Mouse (Mus musculus) forebrain, embryonic 11.5 days (tissue): ENCODE measurements around the gene Kcnk5. TPM values are rescaled to one million over a fixed set of nuclear protein-coding genes. Genes with fewer than 3 reads are reported as not detected.

Source experiments
- ATAC-seq: fragments of 200-750 bp; cut with Nextera tagmentation; replicated peaks from 2 replicates; pipeline ENCODE4 v1.8.0; 2017; ENCODE audit warnings: moderate TSS enrichment; ENCODE audit not compliant: low FRiP score
- DNase-seq: peaks from one replicate; pipeline ENCODE4 v3.0.0-alpha.2; 2017; ENCODE audit warnings: low spot score
- H3K27ac ChIP-seq: fragments of 300-500 bp; sonication (generic); 2 replicates; pipeline ENCODE4 v1.5.1; 2014; ENCODE audit warnings: low read depth, low read length
- H3K27me3 ChIP-seq: fragments of 300-500 bp; sonication (generic); 2 replicates; pipeline ENCODE4 v1.6.1; 2014; ENCODE audit warnings: mild to moderate bottlenecking, low read length, mixed read lengths; ENCODE audit not compliant: control insufficient read depth, insufficient read depth
- H3K36me3 ChIP-seq: fragments of 300-500 bp; sonication (generic); 2 replicates; pipeline ENCODE4 v1.6.1; 2014; ENCODE audit warnings: mild to moderate bottlenecking, low read length, moderate library complexity, mixed read lengths; ENCODE audit not compliant: control insufficient read depth, insufficient read depth
- H3K4me1 ChIP-seq: fragments of 300-500 bp; sonication (generic); replicated peaks from 2 replicates; pipeline ENCODE4 v1.6.1; 2014; ENCODE audit warnings: low read length, mixed read lengths; ENCODE audit not compliant: control insufficient read depth, insufficient read depth
- H3K4me2 ChIP-seq: fragments of 300-500 bp; sonication (generic); 2 replicates; pipeline ENCODE4 v1.6.1; 2014; ENCODE audit warnings: low read depth, mild to moderate bottlenecking, low read length, moderate library complexity, mixed read lengths; ENCODE audit not compliant: severe bottlenecking
- H3K4me3 ChIP-seq: fragments of 300-500 bp; sonication (generic); 2 replicates; pipeline ENCODE4 v1.5.1; 2014; ENCODE audit warnings: low read depth, low read length
- H3K9ac ChIP-seq: fragments of 300-500 bp; sonication (generic); 2 replicates; pipeline ENCODE4 v1.6.1; 2014; ENCODE audit warnings: low read length
- H3K9me3 ChIP-seq: fragments of 300-500 bp; sonication (generic); 2 replicates; pipeline ENCODE4 v1.6.1; 2016; ENCODE audit warnings: low read length, mixed read lengths; ENCODE audit not compliant: control insufficient read depth
- WGBS: fragments of 180-500 bp; shearing (Covaris S2); extraction: QIAGEN DNeasy Blood & Tissue Kit; methylation state at CpG from one replicate; pipeline ENCODE4 v1.1.7; 2014; 5-methylcytosine and 5-hydroxymethylcytosine counted together
- polyA plus RNA-seq: library from polyadenylated mRNA; unstranded; fragments of >200 nt; fragmentation: Nextera tagmentation; extraction: Ambion mirVana; gene quantifications from 2 replicates; pipeline ENCODE4 v1.2.1, GENCODE M21; 2014

Gene Kcnk5
- polyA plus RNA-seq, 1 experiment from 2014 or later = 14.9 TPM

DNA sequence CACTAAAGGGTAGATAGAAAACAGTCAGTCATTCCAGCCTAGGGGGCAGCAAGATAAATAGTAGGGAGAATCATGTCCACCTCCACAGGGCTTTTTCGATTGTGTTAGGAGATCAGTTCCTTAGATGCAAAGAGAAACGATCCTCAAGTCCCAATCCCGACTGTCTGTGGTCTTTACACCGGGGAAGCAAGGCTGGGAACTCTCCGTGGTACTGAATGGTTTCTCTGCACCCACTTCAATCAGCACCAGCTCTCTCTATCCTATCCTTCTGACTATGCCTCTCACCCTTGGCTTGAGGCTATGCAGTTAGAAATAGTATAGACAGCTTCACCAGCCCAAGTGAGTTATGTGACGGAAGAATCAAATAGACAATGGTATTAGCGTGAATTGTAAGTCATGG lies 88.1 kb downstream of the Kcnk5 start:
- no peaks in the 10 kb centered on the region for H3K36me3 ChIP-seq
- peak; percentile 66 for DNase-seq
- no peak for ATAC-seq
- no peak overlapping the region for H3K27ac ChIP-seq
- no peak overlapping the region for H3K4me3 ChIP-seq
- H3K9ac ChIP-seq = no peak overlapping the region
- no peaks in the 10 kb centered on the region for H3K27me3 ChIP-seq
- no peaks in the 10 kb centered on the region for H3K9me3 ChIP-seq
- no peaks in the 10 kb centered on the region for H3K4me1 ChIP-seq
- H3K4me2 ChIP-seq = no peak overlapping the region
- WGBS = 23% methylated on average over 7 of the region's 7 CpGs

Other genes starting within 250 kb of the Kcnk5 start
- gene Gng2, start 204.2 kb downstream of the Kcnk5 start, polyA plus RNA-seq = 138 and 142 TPM in 2 replicates
- gene Saysd1, start 43.3 kb downstream of the Kcnk5 start, polyA plus RNA-seq = 11.6 and 11.7 TPM in 2 replicates
- not detected in 2 replicates for gene Kcnk16, start 87.4 kb upstream of the Kcnk5 start, polyA plus RNA-seq
- 8.5 and 12.6 TPM in 2 replicates for gene Nudt13, start 112.9 kb upstream of the Kcnk5 start, polyA plus RNA-seq
- gene Ecd, start 166.3 kb upstream of the Kcnk5 start, polyA plus RNA-seq = 77.9 and 78.5 TPM in 2 replicates
- gene Fam149b, start 166.4 kb upstream of the Kcnk5 start, polyA plus RNA-seq = 59.5 and 60.8 TPM in 2 replicates
- 317 and 327 TPM in 2 replicates for gene Dnajc9, start 207.1 kb upstream of the Kcnk5 start, polyA plus RNA-seq
- 69.7 and 75.5 TPM in 2 replicates for gene Mrps16, start 211.8 kb upstream of the Kcnk5 start, polyA plus RNA-seq